Mouse (Mus musculus): ENCODE results near the gene Gm28372. TPM values are rescaled to one million over a fixed set of nuclear protein-coding genes. Genes with fewer than 3 reads are reported as not detected.

The Gm28372 gene
- total and polyA plus RNA-seq, 3 experiments, result not detected

GRCm38 (mm10) chr2:130406178-130406577 lies 1.1 kb downstream of the Gm28372 start, which contains the start of gene Tmem239:
TSS of gene Tmem239 (plus strand) at chr2:130406478.
- H3K79me2 ChIP-seq (replicated peaks; ENCODE audit: control insufficient read depth, insufficient read depth, low read length), result no peaks in the 10 kb centered on the region
- H3K4me3 ChIP-seq, result no peak within 1 kb of the TSS
- no peaks in the 10 kb centered on the region for H3K27me3 ChIP-seq (ENCODE audit: control insufficient read depth, insufficient read depth, low read length)
- H3K9ac ChIP-seq (ENCODE audit: low read depth, low read length), result no peak within 1 kb of the TSS
- intact Hi-C loops (cut with DNase I), result no loop called here
- H3K36me3 ChIP-seq (ENCODE audit: control insufficient read depth, insufficient read depth, low read length), result no peaks in the 10 kb centered on the region
- WGBS, result 83% methylated on average over 2 of the region's 2 CpGs
- no peaks in the 10 kb centered on the region for H3K4me1 ChIP-seq (ENCODE audit: control insufficient read depth, insufficient read depth, low read length)
- no peak for DNase-seq
- no peak for TF ChIP-seq CTCF (IDR thresholded peaks at IDR 0.05)
- no peak for TF ChIP-seq POLR2A (IDR thresholded peaks at IDR 0.05; ENCODE audit: insufficient read depth, low read depth, low read length)
- TF ChIP-seq EP300 (IDR thresholded peaks at IDR 0.05; ENCODE audit: insufficient read depth, low read depth, low read length), result no peak
- no peak within 1 kb of the TSS for H3K27ac ChIP-seq

- Histone ChIP-seq H3K27ac (no peak overlapping the region), H3K79me2 (replicated peaks; ENCODE audit: control insufficient read depth, insufficient read depth, low read length) (no peaks in the 10 kb centered on the region), H3K4me3 (no peak overlapping the region), H3K36me3 (ENCODE audit: control insufficient read depth, insufficient read depth, low read length) (no peaks in the 10 kb centered on the region), H3K4me1 (ENCODE audit: control insufficient read depth, insufficient read depth, low read length) (no peaks in the 10 kb centered on the region), H3K27me3 (ENCODE audit: control insufficient read depth, insufficient read depth, low read length) (no peaks in the 10 kb centered on the region), H3K9ac (ENCODE audit: low read depth, low read length) (no peak overlapping the region)
- intact Hi-C loops (cut with DNase I), result loop anchor here (1.0 kb wide), 1 partner anchor 116 kb away; no protein-coding TSS in a partner anchor
- no peak for DNase-seq
- no peak for TF ChIP-seq POLR2A (IDR thresholded peaks at IDR 0.05; ENCODE audit: insufficient read depth, low read depth, low read length)
- no peak for TF ChIP-seq EP300 (IDR thresholded peaks at IDR 0.05; ENCODE audit: insufficient read depth, low read depth, low read length)
- 30% methylated on average over 6 of the region's 6 CpGs for WGBS
Measured at GRCm38 (mm10) chr2:130408194-130408593, 3.2 kb downstream of the Gm28372 start.

- H3K9ac ChIP-seq (ENCODE audit: low read depth, low read length), result no peak overlapping the region
- no peak overlapping the region for H3K27ac ChIP-seq
- TF ChIP-seq POLR2A (IDR thresholded peaks at IDR 0.05; ENCODE audit: insufficient read depth, low read depth, low read length), result no peak
- TF ChIP-seq EP300 (IDR thresholded peaks at IDR 0.05; ENCODE audit: insufficient read depth, low read depth, low read length), result no peak
- no peak; the same call in 1 of the 2 replicates for TF ChIP-seq CTCF (IDR thresholded peaks at IDR 0.05)
- no peaks in the 10 kb centered on the region for H3K79me2 ChIP-seq (replicated peaks; ENCODE audit: control insufficient read depth, insufficient read depth, low read length)
- H3K4me3 ChIP-seq, result no peak overlapping the region
- intact Hi-C loops (cut with DNase I), result loop anchor here (1.0 kb wide), 1 partner anchor 121 kb away; no protein-coding TSS in a partner anchor
- H3K27me3 ChIP-seq (ENCODE audit: control insufficient read depth, insufficient read depth, low read length), result no peaks in the 10 kb centered on the region
- WGBS, result 32% methylated on average over 16 of the region's 16 CpGs
- no peaks in the 10 kb centered on the region for H3K4me1 ChIP-seq (ENCODE audit: control insufficient read depth, insufficient read depth, low read length)
- peak; percentile 81 to 89 for DNase-seq
- H3K36me3 ChIP-seq (ENCODE audit: control insufficient read depth, insufficient read depth, low read length), result no peaks in the 10 kb centered on the region
Measured at GRCm38 (mm10) chr2:130411558-130412495, 6.8 kb downstream of the Gm28372 start.

- DNase-seq, result no peak
- Histone ChIP-seq H3K9ac (ENCODE audit: low read depth, low read length) (no peak overlapping the region), H3K27me3 (ENCODE audit: control insufficient read depth, insufficient read depth, low read length) (no peaks in the 10 kb centered on the region), H3K4me1 (ENCODE audit: control insufficient read depth, insufficient read depth, low read length) (no peaks in the 10 kb centered on the region), H3K36me3 (ENCODE audit: control insufficient read depth, insufficient read depth, low read length) (no peaks in the 10 kb centered on the region), H3K79me2 (replicated peaks; ENCODE audit: control insufficient read depth, insufficient read depth, low read length) (no peaks in the 10 kb centered on the region), H3K4me3 (no peak overlapping the region), H3K27ac (no peak overlapping the region)
- TF ChIP-seq EP300 (IDR thresholded peaks at IDR 0.05; ENCODE audit: insufficient read depth, low read depth, low read length) (no peak), POLR2A (IDR thresholded peaks at IDR 0.05; ENCODE audit: insufficient read depth, low read depth, low read length) (no peak), CTCF (IDR thresholded peaks at IDR 0.05) (no peak)
- intact Hi-C loops (cut with DNase I), result no loop called here
- WGBS, result 78% methylated on average over 3 of the region's 3 CpGs
Measured at GRCm38 (mm10) chr2:130412775-130413174, 7.7 kb downstream of the Gm28372 start.

GRCm38 (mm10) chr2:130414094-130414856 lies 9.2 kb downstream of the Gm28372 start:
- Histone ChIP-seq H3K27ac (no peak overlapping the region), H3K27me3 (ENCODE audit: control insufficient read depth, insufficient read depth, low read length) (no peaks in the 10 kb centered on the region), H3K4me1 (ENCODE audit: control insufficient read depth, insufficient read depth, low read length) (no peaks in the 10 kb centered on the region), H3K4me3 (no peak overlapping the region), H3K9ac (ENCODE audit: low read depth, low read length) (no peak overlapping the region), H3K36me3 (ENCODE audit: control insufficient read depth, insufficient read depth, low read length) (no peaks in the 10 kb centered on the region), H3K79me2 (replicated peaks; ENCODE audit: control insufficient read depth, insufficient read depth, low read length) (no peaks in the 10 kb centered on the region)
- 78% methylated on average over 6 of the region's 6 CpGs for WGBS
- no peak for DNase-seq
- intact Hi-C loops (cut with DNase I), result no loop called here
- TF ChIP-seq EP300 (IDR thresholded peaks at IDR 0.05; ENCODE audit: insufficient read depth, low read depth, low read length) (no peak), CTCF (IDR thresholded peaks at IDR 0.05) (peak; percentile 40)

Data from heart, adult 2 months (tissue).